Mouse (Mus musculus) bone marrow macrophage, adult 2 months (primary cell): ENCODE measurements around the gene Ankrd27. TPM values are rescaled to one million over a fixed set of nuclear protein-coding genes. Genes with fewer than 3 reads are reported as not detected.
A peak's percentile ranks its signal among the peaks of the same experiment; 100 is the strongest.

Experiments used
- H3K27ac ChIP-seq: 2 replicates; pipeline ENCODE4 v1.5.1; 2012; ENCODE audit warnings: low read depth, low read length; ENCODE audit not compliant: insufficient read depth
- H3K4me1 ChIP-seq: 2 replicates; pipeline ENCODE4 v1.6.1; 2012; ENCODE audit warnings: low read length; ENCODE audit not compliant: control insufficient read depth, insufficient read depth
- H3K4me3 ChIP-seq: 2 replicates; pipeline ENCODE4 v1.5.1; 2012; ENCODE audit warnings: mild to moderate bottlenecking, low read length, moderate library complexity; ENCODE audit not compliant: insufficient read depth
- CTCF ChIP-seq: IDR thresholded peaks from 2 replicates; pipeline ENCODE4 v1.5.1; 2012; ENCODE audit warnings: low read depth, mild to moderate bottlenecking, low read length, moderate library complexity
- POLR2A ChIP-seq: IDR thresholded peaks from 2 replicates; pipeline ENCODE4 v1.6.1; 2012; ENCODE audit warnings: mild to moderate bottlenecking, low read depth, low read length, borderline replicate concordance
- polyA plus RNA-seq: library from polyadenylated mRNA; stranded (reverse); fragments of >200 nt; gene quantifications from 2 replicates; pipeline ENCODE4 v1.2.4, GENCODE M21; 2012; ENCODE audit not compliant: missing spikeins, insufficient read depth, insufficient read length

Ankrd27 gene
- polyA plus RNA-seq: 22.7 and 29.4 TPM in 2 replicates

DNA sequence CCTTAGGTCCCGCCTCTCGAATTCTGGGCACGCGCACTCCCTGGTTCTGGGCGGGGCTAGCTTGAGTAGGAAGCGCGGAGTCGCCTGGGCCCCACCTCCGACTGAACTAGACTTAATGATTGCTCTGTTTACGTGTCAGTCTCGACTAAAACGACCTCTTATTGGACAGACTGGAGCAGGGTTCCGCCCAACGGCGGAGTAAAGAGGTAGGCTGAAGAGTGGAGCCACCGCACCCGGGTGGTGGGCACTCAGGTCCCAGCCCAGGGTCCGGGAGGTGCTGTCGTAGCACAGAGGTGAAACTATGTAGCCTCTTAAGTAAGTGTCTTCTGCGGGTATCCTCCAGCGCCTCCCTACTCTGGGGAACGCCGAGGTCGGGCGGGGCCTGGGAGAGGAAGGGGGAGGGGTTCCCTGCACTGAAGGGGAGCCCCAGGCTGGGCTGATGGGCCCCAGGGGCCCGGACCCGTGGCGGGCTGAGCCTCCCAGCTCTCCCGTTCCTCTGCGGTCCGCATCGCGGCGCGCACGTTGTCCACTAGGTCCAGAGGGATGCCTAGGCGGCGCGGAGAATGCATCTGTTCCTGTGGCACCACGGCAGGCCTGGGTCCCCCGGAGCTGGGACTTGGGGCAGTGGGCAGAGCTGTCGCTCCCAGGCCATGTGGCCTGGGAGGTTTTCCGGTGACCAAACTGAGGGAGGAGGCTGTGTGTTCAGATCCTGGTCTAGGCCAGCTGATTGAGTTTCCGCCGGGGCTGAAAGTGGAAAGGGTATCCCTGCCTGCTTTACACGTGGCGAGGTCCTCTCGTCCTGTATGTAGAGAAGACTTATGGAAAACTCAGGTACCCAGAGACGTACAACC, at the start of gene Ankrd27:
TSS of gene Ankrd27 (plus strand) at position 190 of the 851 bp plus-strand sequence.
- H3K4me3 ChIP-seq: peak within 1 kb of the TSS; percentile 78
- H3K27ac ChIP-seq: no peak within 1 kb of the TSS
- TF ChIP-seq CTCF (no peak), POLR2A (no peak)
- H3K4me1 ChIP-seq: peaks cover 8% of the 10 kb centered on the region

DNA sequence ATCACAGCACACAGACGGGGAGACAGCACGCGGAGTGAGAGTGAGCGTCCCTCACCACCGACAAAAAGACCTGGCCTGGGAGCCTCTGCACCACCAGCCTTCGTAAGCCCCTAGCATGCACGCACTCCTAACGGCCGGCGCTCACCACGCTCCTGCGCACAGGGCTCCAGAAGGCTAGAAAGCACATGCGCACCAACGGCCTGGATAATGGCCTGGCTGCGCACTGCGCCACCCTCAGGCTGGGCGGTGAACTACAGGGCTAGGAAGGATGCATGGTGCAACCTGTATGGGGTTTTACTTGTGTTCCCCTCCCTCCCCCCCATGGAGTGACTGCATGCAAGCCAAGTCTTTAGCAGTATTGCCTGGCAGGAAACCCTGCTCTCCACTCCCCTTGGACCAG, 48.5 kb upstream of the Ankrd27 start, which contains the start of gene Tdrd12:
TSS of gene Tdrd12 (minus strand) at position 184 of the 400 bp plus-strand sequence.
- H3K4me1 ChIP-seq: no peaks in the 10 kb centered on the region
- H3K27ac ChIP-seq: no peak within 1 kb of the TSS
- no peak for TF ChIP-seq POLR2A
- no peak for TF ChIP-seq CTCF
- H3K4me3 ChIP-seq: no peak within 1 kb of the TSS

- Histone ChIP-seq H3K4me1 (no peaks in the 10 kb centered on the region), H3K27ac (no peak overlapping the region), H3K4me3 (no peak overlapping the region)
- no peak for TF ChIP-seq POLR2A
- peak; percentile 33; the same call in 1 of the 2 replicates for TF ChIP-seq CTCF
Observed at GRCm38 (mm10) chr7:35545881-35546280, 40.2 kb upstream of the Ankrd27 start.

DNA sequence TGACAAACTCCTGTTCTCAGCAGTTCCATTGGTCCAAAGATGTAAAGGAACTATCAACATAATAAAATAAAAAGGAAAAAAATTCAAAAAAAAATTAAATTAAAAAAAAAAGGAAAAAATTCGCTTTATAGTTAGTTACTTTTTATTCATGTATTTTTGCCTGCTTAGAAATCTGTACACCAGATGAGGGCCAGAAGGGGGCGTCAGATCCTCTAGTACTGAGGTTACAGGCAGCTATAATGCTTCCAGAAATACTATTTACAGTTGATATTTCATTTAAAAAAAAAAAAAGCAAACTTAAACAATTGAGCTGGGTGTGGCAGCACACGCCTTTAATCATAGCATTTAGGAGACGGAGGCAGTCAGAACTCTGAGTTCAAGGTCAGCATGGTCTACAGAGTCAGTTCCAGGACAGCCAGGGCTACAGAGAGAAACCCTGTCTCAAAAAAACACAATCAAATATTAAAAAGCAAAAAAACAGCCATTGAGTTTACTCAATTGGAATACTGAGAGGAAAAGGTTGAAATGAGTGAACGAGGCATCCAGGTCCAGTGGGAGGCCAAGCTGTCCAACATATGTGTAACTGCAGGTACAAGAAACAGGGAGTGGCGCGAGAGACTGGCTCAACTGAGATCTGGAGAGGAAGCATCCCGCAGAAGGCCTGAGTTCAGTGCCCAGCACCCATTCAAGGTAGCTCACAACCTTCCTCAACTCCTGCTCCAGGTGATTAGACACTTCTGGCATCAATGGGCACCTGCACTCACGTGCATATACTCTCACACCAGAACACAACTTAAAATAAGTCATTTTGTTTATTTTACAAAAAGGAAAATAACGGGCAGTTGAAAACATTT, 32.1 kb upstream of the Ankrd27 start:
- Histone ChIP-seq H3K4me3 (peak overlapping the region; percentile 98), H3K4me1 (0 out of 2 replicates have a peak, but pooled peaks cover 2% of the 10 kb centered on the region), H3K27ac (peak overlapping the region; percentile 82; the same call in 1 of the 2 replicates)
- no peak for TF ChIP-seq CTCF
- no peak for TF ChIP-seq POLR2A

DNA sequence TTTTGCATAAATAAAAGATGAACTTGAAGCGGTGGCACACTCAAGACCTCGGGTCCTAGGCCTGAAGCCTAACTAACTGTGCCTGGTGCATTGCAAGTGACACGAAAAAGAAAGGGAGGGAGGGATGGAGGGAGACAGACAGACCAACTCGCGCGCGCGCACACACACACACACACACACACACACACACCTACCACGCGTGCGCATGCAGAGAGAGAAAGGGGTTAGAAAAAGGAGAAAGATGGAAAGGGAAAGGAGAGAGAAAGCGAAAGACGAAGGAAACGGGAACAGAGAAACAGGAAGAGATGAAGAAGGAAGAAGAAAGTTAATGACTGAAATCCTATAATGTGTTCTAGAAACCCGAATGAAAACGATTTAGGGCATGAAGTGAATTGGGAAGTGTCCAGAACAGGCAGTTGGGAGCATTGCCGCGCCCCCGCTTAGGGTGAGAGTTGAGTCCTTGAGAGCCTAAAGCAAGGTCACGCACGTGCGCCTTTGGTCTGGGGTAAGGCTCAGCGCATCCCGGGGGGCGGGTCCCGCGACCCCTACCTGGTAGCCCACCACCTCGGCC, 31.4 kb upstream of the Ankrd27 start:
- H3K4me3 ChIP-seq: peak overlapping the region; percentile 98
- H3K27ac ChIP-seq: peak overlapping the region; percentile 82
- H3K4me1 ChIP-seq: 0 out of 2 replicates have a peak, but pooled peaks cover 2% of the 10 kb centered on the region
- TF ChIP-seq POLR2A (no peak), CTCF (no peak)

GRCm38 (mm10) chr7:35555224-35556204, 30.5 kb upstream of the Ankrd27 start:
- Histone ChIP-seq H3K4me3 (peak overlapping the region; percentile 98), H3K4me1 (0 out of 2 replicates have a peak, but pooled peaks cover 2% of the 10 kb centered on the region), H3K27ac (peak overlapping the region; percentile 82)
- TF ChIP-seq POLR2A (peak; percentile 45; the same call in 1 of the 2 replicates), CTCF (no peak)

- peak within 1 kb of the TSS; percentile 82 for H3K27ac ChIP-seq
- TF ChIP-seq POLR2A (no peak), CTCF (no peak)
- H3K4me1 ChIP-seq: 0 out of 2 replicates have a peak, but pooled peaks cover 2% of the 10 kb centered on the region
- H3K4me3 ChIP-seq: peak within 1 kb of the TSS; percentile 98
Observed at GRCm38 (mm10) chr7:35556205-35556603, 29.8 kb upstream of the Ankrd27 start, which contains the start of gene Nudt19. Nudt19 (minus strand) TSS chr7:35556304.

DNA sequence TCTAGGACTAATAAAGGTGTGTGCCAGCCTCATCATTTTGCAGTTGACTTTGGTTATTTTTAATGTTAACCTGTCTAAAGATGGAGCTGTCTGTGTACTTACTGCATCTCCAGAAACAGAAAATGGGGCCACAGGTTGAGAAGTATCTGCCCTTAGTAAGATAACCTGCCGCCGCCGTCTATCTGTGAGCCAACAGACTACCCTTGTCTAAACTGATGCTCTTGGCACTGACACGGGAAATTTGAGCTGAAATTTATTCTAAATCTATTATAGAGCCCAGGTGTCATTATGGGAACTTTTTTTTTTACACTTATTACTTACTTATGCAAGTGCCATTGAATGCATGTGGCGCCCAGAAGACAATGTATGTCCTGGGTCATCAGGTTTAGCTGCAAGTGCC, 29.1 kb upstream of the Ankrd27 start:
- Histone ChIP-seq H3K27ac (no peak overlapping the region), H3K4me3 (no peak overlapping the region), H3K4me1 (0 out of 2 replicates have a peak, but pooled peaks cover 2% of the 10 kb centered on the region)
- TF ChIP-seq POLR2A (no peak), CTCF (no peak)
